Mouse (Mus musculus): ENCODE measurements at regions not wholly inside any gene's neighbourhood (a gene's known extent, or its start where the extent isn't known, plus 50 kb on each side); places are given as distances from the start of the nearest gene placed in this dataset.

DNA sequence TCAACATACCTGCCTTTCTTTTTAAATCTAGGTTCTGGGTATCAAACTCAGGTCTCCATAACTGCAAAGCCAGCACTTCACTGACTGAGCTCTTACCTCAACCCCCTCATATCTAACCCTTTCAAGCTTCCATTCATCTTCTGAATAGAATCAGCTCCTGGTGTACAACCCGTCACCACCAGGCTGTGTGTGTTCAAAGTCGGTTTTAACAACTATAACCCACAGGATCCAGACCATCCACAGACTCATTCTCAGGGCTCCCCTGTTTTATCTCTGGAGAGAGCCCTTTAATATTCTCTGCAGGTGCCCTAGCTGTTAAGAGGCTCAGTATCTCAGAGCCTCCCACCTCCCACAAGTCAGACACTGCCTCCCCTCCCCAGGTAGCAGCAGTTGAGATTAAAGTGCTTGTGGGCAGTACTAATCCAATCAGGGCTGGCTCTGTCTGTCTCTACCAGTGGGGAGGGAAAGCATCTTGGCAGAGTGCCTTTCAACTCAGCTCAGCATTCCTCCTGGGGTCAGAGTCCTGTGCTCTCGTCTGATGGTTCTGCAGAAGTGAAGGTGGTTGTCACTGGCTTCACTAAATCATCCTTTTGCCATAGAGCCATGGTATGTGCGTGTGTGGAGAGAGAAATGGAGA is 272.4 kb downstream of the Dhx15 start:
- no peak for DNase-seq

DNA sequence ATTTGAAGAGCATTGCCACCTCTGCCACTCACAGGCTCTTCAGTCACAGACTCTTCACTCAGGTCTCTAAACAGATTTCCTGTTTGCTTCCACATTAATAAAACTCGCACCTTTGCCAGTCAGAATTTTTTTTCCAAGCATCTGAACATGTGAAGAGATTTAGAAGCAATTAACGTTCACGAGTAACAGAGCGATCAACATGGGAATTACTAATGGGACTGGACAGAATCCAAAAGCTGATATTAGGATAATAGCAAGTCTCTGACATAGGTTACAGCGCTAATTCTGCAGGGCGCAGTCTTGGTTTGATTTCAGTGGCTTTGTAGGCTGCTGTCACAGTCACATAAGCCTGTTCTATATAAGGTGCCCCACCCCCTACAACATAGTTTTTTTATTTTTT is 275.6 kb downstream of the Dhx15 start:
- DNase-seq, result no peak

DNA sequence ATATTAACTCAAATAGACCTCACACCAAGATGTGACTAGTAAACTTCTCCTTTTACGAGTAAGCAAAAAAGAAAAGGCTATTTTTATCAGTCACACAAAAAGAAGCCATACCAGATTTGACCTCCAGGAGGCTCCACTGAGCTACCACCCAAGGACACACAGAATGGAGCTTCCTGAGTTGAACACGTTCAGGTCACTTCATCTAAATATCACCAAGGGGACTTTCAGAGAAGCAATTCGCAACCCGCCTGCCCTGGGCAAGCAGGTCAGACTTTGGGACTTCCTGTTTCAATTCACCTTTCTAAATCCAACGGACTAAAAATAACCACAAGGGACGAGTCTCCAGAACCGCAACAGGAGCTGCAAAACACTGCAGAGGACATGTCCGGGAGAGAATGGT is 281.5 kb downstream of the Dhx15 start:
- no peak for DNase-seq

DNA sequence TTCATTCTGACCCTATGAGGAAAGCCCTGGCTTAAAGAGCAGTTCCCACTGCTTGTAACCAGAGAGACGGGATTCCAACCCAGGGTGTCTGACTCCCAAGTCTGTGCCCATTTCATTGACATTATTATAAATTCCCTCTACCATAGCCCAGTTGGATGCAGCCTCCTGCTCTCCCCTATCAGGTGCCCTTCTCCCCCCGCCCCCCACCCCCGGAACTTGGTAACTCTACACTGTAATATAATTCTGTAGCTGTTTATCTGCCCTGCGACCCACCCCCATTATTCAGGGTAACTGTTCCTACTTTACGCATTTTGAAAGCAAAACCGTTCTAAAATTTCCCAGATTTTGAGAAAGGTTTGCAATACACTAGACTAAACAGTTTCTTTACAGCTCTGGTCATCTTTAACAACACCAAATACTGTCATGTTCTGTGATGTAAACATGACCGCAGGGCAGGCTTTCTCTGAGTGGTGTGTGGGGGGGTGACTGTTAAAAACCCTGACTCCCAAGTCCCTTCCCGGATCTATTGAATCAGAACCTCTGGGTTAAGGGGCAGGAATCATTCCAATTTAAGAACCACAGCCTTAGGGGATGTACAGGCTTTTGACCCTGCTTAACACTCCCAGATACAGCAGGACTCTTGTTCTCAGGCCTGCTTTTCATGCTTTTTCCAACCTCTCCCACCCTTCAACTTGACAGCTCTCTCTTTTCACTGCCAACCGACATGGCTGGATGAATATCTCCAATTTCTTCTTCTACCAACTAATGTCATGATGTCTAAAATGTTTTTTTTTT is 283.8 kb downstream of the Dhx15 start:
- DNase-seq, result no peak

DNA sequence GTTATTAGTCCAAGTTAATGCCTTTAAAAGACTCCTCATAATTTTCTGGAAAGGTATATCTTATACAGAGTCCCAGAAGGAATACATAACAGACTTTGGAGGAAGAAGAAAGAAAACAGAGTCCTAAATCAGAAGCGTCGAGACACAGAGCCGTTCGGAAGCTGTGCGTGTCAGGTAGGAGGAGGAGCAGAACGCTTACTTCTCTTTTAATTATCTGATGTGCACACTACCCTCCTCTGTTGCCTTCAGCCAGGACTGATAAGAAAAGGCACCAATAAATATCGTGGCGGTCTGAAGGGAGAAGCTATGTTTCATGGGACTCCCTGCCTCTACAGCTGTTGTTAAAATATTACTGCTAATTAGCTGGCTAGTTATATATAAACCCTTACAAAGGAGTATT is 296.2 kb downstream of the Dhx15 start:
- no peak for DNase-seq

GRCm38 (mm10) chr5:51891341-51891740 is 299.0 kb downstream of the Dhx15 start:
- no peak for DNase-seq

GRCm38 (mm10) chr5:51888404-51888803 is 301.9 kb downstream of the Dhx15 start:
- DNase-seq, result no peak

DNA sequence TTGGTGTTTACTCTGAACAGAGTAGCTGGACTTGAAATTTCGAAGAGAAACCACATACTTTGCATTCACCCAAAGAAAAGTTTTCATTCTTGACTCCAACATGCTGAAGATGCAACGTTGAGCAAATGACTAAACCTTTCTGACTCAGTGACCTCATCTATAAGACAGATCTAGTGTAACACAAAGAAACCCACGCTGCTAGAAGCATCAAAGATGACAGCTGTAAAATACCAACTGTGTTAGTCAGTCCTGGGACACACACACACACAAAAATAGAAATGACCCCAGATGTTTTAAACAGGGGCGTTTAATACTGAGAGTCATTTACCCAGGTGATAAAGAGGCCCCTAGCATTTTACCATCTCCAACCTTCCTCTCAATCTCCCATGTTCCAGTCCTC is 307.7 kb downstream of the Dhx15 start:
- DNase-seq, result no peak

DNA sequence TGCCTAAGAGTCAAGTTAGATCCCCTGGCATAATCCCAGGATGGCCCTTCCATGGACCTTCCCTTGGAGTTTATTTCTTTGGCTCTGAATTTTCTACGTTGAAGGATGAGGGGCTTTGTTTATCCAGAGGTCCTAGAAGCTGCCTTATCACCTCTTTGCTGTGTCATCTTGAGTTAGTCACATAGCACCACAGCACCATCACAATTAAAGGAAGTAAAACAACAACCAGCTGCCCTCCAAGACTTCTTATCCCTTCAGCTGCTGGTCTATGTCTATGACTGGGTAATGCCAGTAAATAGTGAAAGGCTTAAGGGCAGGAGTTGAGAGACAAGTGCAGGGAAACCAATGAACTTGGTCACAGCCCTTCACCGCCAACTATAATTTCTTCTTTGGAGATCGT is 308.1 kb downstream of the Dhx15 start:
- DNase-seq, result no peak

DNA sequence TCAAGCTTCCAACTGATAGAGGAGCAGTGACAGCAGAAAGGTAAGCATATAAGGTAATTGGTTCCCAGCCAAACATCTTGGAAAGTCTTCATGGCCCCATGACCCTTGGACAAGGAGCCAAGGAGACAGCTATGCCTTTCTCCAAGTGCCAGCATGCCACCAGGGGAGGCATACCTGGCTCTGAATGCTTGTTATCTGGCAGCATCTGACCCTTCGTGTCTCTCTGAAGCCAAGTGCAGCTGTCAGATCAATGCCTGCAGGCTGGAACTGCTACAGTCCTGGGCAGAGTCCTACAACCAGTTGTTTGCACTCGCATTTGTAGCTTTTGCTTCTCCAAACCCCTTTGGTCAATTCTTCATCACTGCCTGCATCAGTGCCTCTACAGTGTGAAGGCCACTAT is 309.3 kb upstream of the Ppargc1a start:
- DNase-seq, result no peak

GRCm38 (mm10) chr5:51873571-51873970 is 306.0 kb upstream of the Ppargc1a start:
- DNase-seq, result no peak

DNA sequence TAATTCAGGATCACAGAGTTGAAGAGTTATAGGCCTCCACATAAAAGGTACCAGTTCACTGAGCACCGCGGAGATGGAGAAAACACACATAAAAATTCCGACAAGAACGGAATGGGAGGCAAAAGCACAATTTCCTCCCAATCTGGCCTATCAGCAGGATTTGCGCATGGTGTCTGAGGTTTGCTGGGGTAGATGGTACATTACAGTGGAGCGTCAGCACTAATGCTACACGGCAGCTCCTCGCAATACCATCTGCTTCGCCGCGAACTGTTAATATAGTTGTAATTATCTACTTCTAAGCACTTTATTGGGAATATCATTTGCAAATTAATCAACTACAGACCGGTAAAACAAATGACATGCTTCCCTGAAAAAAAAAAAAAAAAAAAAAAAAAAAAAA is 304.2 kb upstream of the Ppargc1a start:
- no peak for DNase-seq

- no peak for DNase-seq
Observed at GRCm38 (mm10) chr5:51868223-51868713, 300.7 kb upstream of the Ppargc1a start.

DNA sequence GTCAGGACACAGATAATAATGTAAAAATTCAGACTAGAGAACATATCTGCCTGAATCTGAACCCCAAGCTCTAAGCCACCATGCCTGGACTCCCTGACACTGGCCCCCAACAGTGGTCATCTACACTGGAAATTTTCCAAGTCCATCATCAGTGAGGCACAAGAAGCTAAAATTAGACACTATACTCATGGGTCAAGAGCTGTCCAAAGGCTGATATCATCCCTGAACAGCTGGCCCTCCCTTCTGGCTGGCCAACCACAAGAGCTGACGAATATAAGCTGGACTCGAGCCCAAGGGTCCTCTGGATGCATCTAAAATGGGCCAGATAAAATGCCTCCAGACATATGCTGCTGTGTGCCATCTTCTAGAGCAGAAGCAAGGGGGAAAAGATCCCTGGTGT is 298.5 kb upstream of the Ppargc1a start:
- DNase-seq, result no peak

DNA sequence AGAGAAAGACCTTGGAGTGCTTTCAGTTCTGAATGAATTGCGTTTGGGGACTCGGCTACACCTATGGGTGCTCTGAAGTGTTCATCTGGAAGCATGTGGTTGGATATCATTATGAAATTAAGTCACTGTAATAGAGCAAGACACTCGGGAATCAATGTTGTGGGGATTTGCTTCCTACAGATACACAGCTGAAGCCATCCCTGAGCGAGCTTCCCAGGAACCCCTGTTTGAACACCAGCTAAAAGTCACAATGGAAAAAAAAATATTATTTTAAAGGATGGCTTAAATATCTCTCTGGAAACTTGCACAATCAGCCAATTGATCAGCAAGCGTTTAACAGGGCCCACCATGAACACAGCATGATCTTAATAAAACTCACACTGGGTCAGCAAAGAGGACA is 293.0 kb upstream of the Ppargc1a start:
- no peak for DNase-seq

DNA sequence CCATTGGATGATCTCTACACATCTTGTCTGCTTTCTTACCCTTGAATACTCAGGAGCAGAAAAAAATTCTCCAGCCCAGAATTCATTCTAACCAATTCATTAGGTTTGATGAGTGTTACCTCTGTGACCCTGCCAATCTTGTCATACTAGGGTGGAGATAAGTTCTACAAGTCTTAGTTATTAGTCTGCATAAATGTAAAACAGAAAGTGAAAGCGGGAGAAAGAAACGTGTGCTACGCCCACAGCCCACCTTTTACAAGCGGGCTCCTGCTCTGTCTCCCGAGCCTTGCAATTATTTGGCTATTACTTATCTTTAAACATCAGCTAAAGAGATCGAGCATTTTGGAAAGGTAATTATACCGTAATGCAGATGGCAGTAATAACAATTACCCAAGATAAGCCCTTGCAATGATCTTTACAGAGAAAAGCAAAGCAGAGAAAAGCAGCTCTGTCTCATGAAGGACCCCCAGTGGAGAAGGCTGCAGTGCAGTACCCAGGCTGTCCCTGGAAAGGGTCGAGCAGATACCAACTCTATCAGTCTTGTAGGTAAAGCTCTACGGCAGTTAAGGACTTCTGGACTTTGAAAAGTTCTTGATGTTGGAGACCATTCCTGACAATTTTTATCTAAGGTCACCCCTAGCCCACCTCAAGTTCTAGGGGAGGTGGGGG is 286.1 kb upstream of the Ppargc1a start:
- no peak for DNase-seq

DNA sequence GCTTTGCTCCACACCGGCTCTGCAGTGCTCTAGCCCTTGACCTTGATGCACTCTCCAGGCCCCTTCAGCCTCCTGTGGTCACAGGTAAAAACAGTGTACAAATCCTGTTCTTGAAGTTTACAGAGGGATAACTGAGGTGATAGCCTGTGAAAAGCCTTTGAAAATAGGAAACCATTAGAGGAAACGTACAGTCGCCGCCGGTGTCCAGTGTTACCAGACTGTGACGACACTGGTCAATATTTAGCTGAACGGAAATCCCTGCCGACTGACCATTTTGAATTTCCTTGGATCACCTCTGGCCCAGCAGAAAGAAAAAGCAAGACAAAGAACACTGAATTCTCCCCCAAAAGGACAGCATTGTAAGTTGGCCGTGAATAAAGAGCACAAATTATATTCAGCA is 282.6 kb upstream of the Ppargc1a start:
- DNase-seq, result no peak

DNA sequence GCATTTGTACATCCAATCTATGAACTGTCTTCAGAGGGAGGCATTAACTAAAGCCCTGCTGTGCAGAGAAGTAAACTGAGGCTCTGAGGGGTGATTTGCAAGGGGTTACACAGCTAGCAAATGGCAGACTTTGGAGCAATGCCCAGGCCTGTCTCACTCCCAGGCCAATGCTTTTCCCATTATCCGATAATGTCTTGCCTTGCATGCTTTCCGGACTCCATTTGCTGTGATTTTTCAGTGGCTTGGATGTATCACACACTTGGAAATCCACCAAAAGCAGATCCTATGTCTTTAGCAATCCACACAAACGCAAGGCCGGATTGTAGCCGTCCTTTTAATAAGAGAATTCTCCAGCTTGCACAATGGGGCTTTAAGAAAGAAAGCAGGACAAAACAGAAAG is 281.7 kb upstream of the Ppargc1a start:
- no peak for DNase-seq

DNA sequence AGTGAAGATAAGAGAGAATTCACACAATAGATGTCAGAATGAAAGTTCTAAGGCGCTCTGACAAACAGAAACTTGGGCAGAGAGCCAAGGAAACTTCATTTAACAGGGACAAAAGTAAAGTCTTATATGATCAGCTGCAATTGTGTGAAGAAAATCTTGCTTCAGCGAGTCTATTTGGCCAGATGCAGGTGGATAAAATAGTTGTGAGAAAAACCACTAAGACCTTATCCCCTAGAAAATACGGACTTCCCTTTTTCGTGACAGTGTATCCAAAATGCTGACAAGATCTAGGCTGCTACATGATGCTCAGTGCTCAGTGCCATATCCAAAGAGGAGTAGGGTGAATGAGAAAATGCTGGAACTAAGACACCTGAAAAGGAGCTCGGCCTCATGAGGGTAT is 274.7 kb upstream of the Ppargc1a start:
- DNase-seq, result no peak

DNA sequence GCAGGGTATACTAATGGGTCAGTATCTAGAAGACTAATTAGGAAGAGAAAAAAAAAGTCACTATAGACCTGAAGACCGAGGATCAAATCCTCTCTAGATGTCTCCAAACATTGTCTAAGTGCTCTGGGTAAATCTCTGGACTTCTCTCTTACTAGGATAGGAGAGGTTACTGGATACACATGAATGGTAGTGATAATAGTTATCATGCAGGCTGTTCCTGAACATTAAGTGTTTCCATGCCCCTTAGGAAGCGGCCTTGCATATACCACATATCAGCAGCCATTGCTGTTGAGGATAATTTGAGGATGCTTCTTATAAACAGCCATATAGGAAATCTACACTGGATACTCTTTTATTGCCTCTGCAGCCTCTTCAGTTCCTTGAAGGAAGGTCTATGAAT is 274.2 kb upstream of the Ppargc1a start:
- no peak for DNase-seq

DNA sequence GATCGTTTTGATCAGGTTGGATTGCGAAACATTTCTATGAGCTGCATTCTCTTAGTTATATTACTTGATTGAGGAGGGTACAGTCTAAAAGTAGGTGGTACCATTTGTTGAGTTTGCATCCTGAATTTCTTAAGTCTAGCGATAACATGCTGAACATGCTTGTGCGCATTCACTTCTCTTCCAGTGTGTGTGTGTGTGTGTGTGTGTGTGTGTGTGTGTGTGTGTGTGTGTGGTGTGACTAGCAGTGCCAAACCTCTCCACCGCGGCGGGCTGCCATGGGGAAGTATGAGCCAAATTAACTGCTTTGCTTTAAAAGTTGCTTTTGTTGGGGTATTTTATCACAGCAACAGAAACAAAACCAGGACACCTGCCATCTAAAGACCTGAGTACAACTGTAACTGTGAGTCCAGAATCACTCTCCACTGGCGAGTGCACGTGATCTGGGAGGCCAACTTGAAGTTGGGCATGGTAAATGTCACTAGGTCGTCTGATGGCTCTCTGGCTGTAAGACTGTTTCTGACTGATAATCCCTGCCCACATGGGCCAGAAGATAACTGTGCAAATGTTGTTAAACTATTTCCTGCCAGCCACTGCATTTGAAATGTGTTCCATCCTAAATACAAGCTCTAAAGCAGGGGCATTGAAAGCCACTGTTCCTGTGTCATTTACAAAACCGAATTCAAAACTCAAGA is 273.3 kb upstream of the Ppargc1a start:
- no peak for DNase-seq

- no peak for DNase-seq
Observed at GRCm38 (mm10) chr5:51839292-51839691, 271.8 kb upstream of the Ppargc1a start.

- no peak for DNase-seq
Observed at GRCm38 (mm10) chr5:51830551-51830950, 263.0 kb upstream of the Ppargc1a start.

- DNase-seq, result no peak
Observed at GRCm38 (mm10) chr5:51830015-51830414, 262.5 kb upstream of the Ppargc1a start.

All from right cerebral cortex, postnatal 25 days (tissue).